Mouse (Mus musculus): ENCODE measurements around the gene Commd6. TPM values are rescaled to one million over a fixed set of nuclear protein-coding genes. Genes with fewer than 3 reads are reported as not detected.
A peak's percentile ranks its signal among the peaks of the same experiment; 100 is the strongest.

Commd6 gene
- total RNA-seq (2021), result 10 to 100 TPM; 57.3 to 58.6 TPM

GRCm38 (mm10) chr14:101640153-101640843 is at the start of gene Commd6:
Gene Commd6, minus strand, starts transcription at chr14:101640686.
- DNase-seq (ENCODE audit: low spot score in 2 of 2), result peak; percentile 91 to 93
- intact Hi-C loops (cut with DNase I), result no loop called here

DNA sequence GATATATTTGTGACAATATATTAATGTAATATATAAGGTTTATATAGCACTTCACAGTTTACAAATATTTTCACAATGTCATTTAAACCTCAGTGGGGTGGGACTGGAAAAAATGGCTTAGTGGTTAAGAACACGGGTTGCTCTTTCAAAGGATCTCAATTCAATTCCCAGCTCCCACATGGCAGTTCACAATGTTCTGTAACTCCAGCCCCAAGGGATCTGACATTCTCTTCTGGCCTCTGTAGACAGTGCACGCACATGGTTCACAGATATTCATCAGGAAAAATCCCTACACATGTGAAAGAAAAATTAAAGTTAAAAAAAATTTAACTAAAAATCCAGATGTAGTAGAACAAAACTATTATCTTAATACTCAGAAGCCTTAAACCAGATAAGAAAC is 47.9 kb upstream of the Commd6 start:
- DNase-seq (ENCODE audit: low spot score in 2 of 2), result no peak
- intact Hi-C loops (cut with DNase I), result no loop called here

DNA sequence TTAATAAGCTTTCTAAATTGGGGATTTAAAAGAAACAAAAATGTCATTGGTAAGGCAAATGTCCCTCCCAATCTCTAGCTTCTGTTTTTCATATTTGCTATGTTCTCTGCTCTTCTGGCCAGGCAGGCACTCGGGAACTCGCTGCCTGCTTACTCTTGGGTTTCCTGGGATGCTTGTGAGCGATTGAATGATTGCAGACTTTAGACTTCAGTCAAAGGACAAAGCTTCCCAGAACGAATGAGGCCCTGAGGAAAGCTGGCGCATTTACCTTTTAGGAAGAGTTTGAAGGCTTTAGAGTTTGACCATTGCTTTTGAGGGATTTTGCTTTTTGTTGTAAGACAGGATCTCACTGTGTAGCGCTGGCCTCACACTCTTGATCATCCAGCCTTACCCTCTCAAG is 47.2 kb upstream of the Commd6 start:
- intact Hi-C loops (cut with DNase I), result no loop called here
- no peak for DNase-seq (ENCODE audit: low spot score in 2 of 2)

DNA sequence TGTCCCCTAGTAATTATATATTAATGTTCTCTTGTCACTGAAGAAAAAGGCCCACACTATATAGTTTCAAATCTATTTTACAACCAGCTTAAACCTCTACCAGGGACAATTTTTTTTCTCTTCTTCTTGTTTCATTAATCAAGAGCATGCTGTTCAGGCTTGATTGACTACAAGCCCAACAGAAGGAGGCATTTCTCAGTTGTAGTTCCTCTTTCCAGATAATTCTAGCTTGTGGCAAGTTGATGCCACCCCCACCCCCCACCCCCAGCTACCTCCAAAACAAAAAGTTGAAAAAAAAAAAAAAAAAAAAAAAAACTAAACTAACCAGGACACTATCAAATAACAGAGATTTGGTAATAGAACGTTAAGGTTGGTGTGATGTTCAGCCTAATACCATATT is 31.7 kb upstream of the Commd6 start:
- DNase-seq (ENCODE audit: low spot score in 2 of 2), result no peak
- intact Hi-C loops (cut with DNase I), result no loop called here

DNA sequence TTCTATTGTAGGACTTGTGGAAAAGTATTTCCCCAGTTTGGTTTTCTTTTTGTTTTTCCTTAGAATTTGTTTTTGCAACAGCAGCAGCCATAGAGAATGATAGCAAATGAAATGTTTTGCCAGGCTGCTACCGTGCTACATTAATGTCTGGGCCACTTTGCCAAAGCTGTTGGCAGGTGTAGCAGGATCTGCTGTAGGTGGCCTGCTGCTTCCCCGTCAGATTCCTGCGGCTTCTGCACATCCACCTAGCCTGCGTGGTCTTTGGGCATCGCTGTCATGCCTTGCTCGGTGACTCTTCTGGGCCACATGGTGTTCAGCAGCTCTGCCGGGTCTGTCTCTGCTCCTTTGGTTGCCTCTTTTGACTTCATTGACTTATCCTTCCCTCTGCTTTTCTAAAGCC is 28.1 kb upstream of the Commd6 start:
- no peak for DNase-seq (ENCODE audit: low spot score in 2 of 2)
- intact Hi-C loops (cut with DNase I), result no loop called here

DNA sequence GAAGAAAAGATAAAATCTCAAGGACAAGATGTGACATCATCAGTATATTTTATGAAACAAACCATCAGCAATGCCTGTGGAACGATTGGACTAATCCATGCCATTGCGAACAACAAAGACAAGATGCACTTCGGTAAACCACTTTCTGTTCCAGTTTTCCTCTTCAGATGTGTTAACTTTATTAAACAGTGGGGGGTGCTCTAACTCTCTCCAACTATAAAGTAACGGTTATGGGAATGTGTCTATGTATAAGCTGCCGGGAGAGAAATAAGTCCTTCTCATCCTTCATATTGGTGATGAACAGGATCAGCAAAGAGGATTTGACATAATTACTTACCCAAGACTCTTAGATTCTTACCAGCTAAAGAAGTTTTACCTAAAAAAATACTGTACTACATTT is 26.1 kb upstream of the Commd6 start:
- DNase-seq (ENCODE audit: low spot score in 2 of 2), result no peak
- intact Hi-C loops (cut with DNase I), result no loop called here

DNA sequence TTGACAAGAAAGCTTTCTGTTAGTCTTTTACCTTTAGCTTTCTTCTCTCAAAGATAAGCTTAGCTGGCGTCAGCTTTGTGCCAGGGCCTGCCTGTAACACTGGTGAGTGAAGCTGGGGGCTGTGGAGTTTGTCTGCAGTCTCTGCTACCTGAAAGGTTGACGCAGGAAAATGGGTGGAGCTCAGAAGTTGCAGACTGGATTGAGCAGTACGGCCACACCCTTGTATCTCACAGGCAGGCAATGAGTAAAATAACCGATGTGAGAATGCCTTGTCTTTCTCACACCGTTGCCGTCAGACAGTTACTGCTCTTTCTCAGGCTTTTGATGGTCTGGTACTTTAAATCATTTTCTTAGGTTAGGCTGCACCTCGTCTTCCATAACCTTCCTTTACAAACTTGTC is 25.6 kb upstream of the Commd6 start:
- no peak for DNase-seq (ENCODE audit: low spot score in 2 of 2)
- intact Hi-C loops (cut with DNase I), result no loop called here

GRCm38 (mm10) chr14:101664274-101664673 is 23.8 kb upstream of the Commd6 start:
- no peak for DNase-seq (ENCODE audit: low spot score in 2 of 2)
- intact Hi-C loops (cut with DNase I), result no loop called here

GRCm38 (mm10) chr14:101661654-101662412 is 21.3 kb upstream of the Commd6 start:
- intact Hi-C loops (cut with DNase I), result no loop called here
- no peak for DNase-seq (ENCODE audit: low spot score in 2 of 2)

DNA sequence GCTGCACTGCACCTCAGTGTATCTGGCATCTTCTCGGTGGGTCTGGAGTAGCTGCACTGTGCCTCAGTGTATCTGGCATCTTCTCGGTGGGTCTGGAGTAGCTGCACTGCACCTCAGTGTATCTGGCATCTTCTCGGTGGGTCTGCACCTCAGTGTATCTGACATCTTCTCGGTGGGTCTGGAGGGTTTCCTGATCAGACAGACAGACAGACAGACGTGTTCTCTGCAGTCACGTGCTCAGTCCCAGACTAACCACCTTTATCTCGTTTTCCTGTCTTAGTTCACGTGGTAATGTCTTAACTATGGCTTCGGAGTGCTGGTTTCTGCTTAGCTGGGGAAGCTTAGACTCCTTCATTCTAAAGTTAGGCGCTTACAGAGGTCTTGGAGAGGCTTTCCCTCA is 15.8 kb upstream of the Commd6 start:
- intact Hi-C loops (cut with DNase I), result no loop called here
- DNase-seq (ENCODE audit: low spot score in 2 of 2), result no peak

- intact Hi-C loops (cut with DNase I), result loop anchor here (5.0 kb wide), 3 partner anchors 47 to 1367 kb away; partner anchors contain the start of gene Tbc1d4
- no peak for DNase-seq (ENCODE audit: low spot score in 2 of 2)
Measured at GRCm38 (mm10) chr14:101654526-101654909, 14.0 kb upstream of the Commd6 start.

DNA sequence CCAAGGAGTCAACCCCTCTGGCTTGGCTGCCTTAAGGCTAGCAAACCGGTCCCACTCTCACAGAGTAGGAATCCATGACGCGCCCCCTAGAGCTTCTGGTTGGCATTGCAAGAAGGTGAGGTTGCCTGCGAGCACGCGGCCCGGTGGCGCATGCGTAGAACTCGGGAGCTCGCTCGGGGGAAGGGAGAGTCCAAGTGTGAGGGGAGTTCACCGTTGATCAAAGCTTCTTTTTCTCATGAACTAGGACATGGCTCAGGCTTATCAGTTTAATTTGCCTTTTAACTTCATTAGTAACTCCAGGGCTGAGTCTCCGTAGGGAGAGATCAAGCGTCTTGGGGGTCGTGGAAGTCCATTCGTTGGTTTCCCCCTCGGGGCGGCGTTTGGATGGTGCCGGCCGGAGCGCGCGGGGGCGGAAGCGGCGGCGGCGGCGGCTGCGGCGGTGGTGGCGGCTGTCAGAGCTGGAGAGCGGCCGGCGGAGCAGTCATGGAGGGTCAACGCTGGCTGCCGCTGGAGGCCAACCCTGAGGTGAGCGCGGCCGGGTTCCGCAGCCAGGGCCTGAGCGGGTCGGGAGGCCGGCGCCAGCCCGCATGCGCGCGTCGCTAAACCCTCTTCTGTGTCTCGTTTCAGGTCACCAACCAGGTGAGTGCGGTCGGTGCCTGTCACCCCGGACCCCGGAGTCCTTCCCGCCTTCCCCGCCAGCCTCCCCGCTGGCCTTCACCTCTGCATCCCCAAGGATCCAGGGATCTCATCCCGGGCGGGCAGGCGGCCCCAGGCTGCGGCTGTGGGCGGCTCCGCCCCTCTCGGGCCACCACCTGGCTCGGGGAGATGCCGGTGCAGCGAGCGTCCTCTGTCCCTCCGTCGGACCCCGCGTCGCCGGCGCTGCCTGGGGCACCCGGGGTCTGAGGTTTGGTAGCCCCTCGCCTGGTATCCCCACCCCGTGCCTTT is 13.4 kb upstream of the Commd6 start, which contains the start of gene Uchl3:
Gene Uchl3 (plus strand): TSS at position 387 of the 945 bp plus-strand sequence.
- intact Hi-C loops (cut with DNase I), result loop anchor here (5.0 kb wide), 3 partner anchors 47 to 1367 kb away; partner anchors contain the start of gene Tbc1d4
- DNase-seq (ENCODE audit: low spot score in 2 of 2), result peak; percentile 93 to 97

GRCm38 (mm10) chr14:101652571-101652970 is 12.1 kb upstream of the Commd6 start:
- intact Hi-C loops (cut with DNase I), result loop anchor here (5.0 kb wide), 3 partner anchors 45 to 1365 kb away; partner anchors contain the start of gene Tbc1d4
- DNase-seq (ENCODE audit: low spot score in 2 of 2), result no peak

- intact Hi-C loops (cut with DNase I), result loop anchor here (5.0 kb wide), 3 partner anchors 43 to 1363 kb away; partner anchors contain the start of gene Tbc1d4
- no peak for DNase-seq (ENCODE audit: low spot score in 2 of 2)
Measured at GRCm38 (mm10) chr14:101650551-101650950, 10.1 kb upstream of the Commd6 start.

DNA sequence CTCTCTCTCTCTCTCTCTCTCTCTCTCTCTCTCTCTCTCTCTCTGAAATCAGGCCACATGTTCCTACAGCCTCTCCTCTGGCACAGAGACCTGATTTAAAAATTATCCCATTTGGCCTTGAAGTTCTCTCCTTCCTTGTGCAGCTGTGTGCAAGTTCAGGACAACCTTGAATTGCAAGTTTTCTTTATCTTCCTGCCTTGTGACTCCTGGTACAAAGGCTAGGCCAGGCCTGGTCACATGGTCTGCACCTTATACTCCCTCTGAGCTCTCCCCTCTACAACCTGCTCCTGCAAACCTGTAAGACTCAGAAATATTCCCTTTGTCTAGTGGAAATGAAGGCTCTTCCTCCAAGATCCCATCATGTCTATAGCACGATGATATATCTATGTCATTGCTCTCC is 4.5 kb upstream of the Commd6 start:
- no peak for DNase-seq (ENCODE audit: low spot score in 2 of 2)
- intact Hi-C loops (cut with DNase I), result no loop called here

- DNase-seq (ENCODE audit: low spot score in 2 of 2), result no peak
- intact Hi-C loops (cut with DNase I), result no loop called here
Measured at GRCm38 (mm10) chr14:101637381-101637780, 3.1 kb downstream of the Commd6 start.

DNA sequence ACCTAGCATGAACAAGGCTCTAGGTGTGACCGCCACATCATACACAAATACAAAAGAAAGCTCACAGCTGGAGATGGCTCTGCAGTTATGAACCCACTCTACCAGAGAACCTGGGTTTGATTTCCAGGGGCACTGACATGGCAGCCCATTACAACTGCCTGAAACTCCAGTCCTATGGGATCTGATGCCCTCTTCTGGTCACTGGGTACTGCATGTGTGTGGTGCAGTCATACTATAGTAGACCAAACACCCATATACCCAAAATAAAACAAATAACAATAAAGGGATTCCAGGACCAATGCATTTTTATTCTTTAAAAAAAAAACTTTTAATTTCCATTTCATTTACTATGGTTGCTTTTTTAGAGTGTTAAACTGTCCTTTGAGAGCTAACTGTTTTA is 4.7 kb downstream of the Commd6 start:
- DNase-seq (ENCODE audit: low spot score in 2 of 2), result no peak
- intact Hi-C loops (cut with DNase I), result no loop called here

- DNase-seq (ENCODE audit: low spot score in 2 of 2), result no peak
- intact Hi-C loops (cut with DNase I), result no loop called here
Measured at GRCm38 (mm10) chr14:101630548-101630947, 9.9 kb downstream of the Commd6 start.

- intact Hi-C loops (cut with DNase I), result no loop called here
- DNase-seq (ENCODE audit: low spot score in 2 of 2), result no peak
Measured at GRCm38 (mm10) chr14:101617680-101618079, 22.8 kb downstream of the Commd6 start.

DNA sequence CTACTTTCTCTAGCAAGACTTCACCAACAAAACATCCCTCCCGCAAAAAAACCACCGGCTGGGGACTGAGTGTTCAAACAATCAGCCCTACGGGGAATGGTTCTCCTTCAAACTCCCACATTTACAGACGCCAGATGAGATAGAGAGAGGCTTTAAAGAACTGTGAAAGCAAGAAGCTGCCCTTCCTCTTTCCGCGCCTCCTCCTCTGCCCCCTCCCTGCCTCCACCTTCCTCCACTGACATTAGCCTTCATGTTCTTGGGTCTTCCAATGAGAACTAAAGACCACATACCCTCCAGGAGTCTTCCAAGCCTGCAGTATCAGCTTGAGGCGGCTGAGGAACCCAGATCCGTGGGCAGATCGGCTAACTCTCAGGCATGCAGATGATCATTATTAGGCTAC is 24.3 kb downstream of the Commd6 start:
- intact Hi-C loops (cut with DNase I), result no loop called here
- no peak for DNase-seq (ENCODE audit: low spot score in 2 of 2)
